Mouse (Mus musculus): ENCODE data around the gene F5.

The F5 gene

GRCm38 (mm10) chr1:164149083-164149482 lies 2.6 kb upstream of the F5 start:
- in situ Hi-C loops (cut with MboI; ENCODE audit: low pct_unique_long_range_greater_than_20kb in 1 of 2, low sequenced_read_pairs in 2 of 2, unreplicated experiment in 1 of 2), result no loop called here

DNA sequence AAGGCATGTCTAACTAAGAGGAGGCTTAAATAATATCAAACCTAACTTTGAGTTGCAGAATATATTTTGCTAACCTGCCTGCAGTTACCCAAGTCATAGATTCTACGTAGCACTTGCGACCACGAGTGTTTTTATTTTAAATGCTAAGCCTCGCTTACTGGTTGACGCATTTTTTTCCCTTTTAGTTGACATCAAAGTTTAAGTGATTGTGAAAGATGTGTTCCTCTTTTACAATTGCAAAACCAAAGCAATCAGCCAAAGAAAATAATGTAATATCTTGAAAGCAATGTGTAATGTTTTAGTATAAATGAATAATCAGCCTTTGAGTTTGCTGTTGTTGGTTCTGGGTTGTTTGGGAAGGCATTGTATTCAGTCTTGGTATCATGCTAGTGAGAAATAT lies 1.2 kb downstream of the F5 start:
- in situ Hi-C loops (cut with MboI; ENCODE audit: low pct_unique_long_range_greater_than_20kb in 1 of 2, low sequenced_read_pairs in 2 of 2, unreplicated experiment in 1 of 2), result no loop called here

DNA sequence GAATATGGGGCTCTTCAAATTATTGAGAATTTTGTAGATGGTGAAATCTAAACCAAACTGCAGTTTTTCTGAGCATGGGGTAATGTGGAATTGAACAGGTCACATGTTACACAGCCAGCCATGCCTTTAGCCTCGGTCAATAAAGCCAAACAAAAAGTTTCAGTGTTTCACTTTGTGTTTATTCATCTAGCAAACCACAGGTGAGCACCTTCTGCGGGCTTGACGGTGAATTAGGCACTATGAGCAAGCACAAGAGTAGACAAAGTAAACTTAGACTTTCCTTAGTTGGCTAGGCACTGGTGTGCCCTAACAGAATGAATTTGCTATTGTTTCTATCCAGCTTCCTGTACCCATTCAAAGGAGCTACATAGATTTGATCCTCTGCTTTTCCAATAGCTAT lies 3.3 kb downstream of the F5 start:
- in situ Hi-C loops (cut with MboI; ENCODE audit: low pct_unique_long_range_greater_than_20kb in 1 of 2, low sequenced_read_pairs in 2 of 2, unreplicated experiment in 1 of 2), result no loop called here

GRCm38 (mm10) chr1:164158571-164158970 lies 6.9 kb downstream of the F5 start:
- in situ Hi-C loops (cut with MboI; ENCODE audit: low pct_unique_long_range_greater_than_20kb in 1 of 2, low sequenced_read_pairs in 2 of 2, unreplicated experiment in 1 of 2), result no loop called here

DNA sequence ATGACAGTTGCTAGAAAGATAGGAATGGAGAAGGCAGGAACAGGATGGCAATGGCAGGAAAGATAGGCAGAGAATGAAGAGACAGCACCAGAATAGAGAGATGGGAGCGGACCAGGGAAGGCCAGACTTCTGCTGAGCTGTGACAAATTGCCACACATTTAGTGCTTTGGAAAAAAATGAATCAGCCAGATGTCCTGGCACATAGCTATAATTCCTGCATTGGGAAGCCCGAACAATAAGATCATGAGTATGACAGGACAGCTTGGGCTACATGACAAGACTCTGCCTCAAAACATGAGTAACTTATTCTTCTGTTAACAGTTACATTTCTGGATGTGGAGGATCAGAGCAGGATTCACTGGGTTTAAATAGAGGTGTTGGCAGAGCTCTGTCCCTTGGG lies 8.1 kb downstream of the F5 start:
- in situ Hi-C loops (cut with MboI; ENCODE audit: low pct_unique_long_range_greater_than_20kb in 1 of 2, low sequenced_read_pairs in 2 of 2, unreplicated experiment in 1 of 2), result no loop called here

DNA sequence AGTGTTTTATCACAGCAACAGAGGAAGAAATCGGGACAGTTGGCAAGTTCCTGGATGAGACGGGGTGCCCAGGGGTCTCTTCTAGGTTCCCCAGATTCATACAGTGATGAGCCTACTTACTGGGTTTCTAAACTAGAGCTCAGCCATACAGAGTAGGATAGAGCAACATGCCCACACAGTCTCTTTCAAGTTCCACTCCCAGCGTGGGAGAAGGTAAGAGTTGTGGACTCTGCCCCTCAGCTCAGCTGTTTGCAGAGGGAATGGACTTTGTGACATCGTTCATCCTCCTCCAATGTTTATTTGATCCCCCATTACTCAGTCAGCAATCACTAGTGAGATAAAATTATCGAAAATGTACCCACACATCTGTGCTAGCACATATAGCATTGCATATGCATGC lies 11.1 kb downstream of the F5 start:
- in situ Hi-C loops (cut with MboI; ENCODE audit: low pct_unique_long_range_greater_than_20kb in 1 of 2, low sequenced_read_pairs in 2 of 2, unreplicated experiment in 1 of 2), result no loop called here

- in situ Hi-C loops (cut with MboI; ENCODE audit: low pct_unique_long_range_greater_than_20kb in 1 of 2, low sequenced_read_pairs in 2 of 2, unreplicated experiment in 1 of 2), result no loop called here
Measured at GRCm38 (mm10) chr1:164168818-164169217, 17.2 kb downstream of the F5 start.

DNA sequence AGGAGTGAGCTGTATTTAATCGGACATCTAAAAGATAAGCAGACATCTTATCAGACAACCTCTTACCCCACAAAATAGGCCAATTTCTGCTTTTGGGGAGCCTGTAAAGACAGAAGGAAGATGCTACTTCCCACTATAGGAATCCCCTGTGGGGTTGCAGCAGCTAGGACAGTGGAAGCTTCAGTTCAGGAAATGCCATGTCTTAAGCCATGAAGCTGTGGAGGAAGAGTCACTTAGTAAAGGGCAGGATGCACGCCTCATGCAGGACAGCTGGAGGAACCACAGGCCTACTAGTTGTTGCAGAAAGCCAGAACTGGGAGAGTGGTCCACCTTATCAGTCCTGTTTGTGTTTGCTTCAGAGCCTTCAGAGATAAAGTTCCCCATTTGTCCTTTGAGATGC lies 18.8 kb downstream of the F5 start:
- in situ Hi-C loops (cut with MboI; ENCODE audit: low pct_unique_long_range_greater_than_20kb in 1 of 2, low sequenced_read_pairs in 2 of 2, unreplicated experiment in 1 of 2), result no loop called here

GRCm38 (mm10) chr1:164173145-164173544 lies 21.5 kb downstream of the F5 start:
- in situ Hi-C loops (cut with MboI; ENCODE audit: low pct_unique_long_range_greater_than_20kb in 1 of 2, low sequenced_read_pairs in 2 of 2, unreplicated experiment in 1 of 2), result no loop called here

DNA sequence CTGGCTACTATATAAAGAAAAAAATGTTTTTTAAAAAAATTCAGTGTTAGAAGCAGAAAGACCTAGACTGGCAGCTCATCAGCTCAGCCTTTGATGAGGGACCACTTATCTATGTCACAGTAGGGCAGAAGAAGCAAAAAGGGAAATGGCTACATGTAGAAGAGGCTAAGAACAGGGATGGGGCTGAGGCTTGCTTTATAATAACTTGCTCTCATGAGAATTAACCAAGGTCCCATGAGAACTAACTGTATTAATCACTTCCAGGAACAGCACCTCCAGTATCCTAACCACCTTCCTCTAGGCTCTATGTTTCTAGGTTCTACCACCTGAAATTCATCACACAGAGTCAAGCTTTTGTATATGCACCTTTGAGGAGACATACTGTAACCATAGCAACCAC lies 25.2 kb downstream of the F5 start:
- in situ Hi-C loops (cut with MboI; ENCODE audit: low pct_unique_long_range_greater_than_20kb in 1 of 2, low sequenced_read_pairs in 2 of 2, unreplicated experiment in 1 of 2), result no loop called here

GRCm38 (mm10) chr1:164178429-164178828 lies 26.8 kb downstream of the F5 start:
- in situ Hi-C loops (cut with MboI; ENCODE audit: low pct_unique_long_range_greater_than_20kb in 1 of 2, low sequenced_read_pairs in 2 of 2, unreplicated experiment in 1 of 2), result no loop called here

DNA sequence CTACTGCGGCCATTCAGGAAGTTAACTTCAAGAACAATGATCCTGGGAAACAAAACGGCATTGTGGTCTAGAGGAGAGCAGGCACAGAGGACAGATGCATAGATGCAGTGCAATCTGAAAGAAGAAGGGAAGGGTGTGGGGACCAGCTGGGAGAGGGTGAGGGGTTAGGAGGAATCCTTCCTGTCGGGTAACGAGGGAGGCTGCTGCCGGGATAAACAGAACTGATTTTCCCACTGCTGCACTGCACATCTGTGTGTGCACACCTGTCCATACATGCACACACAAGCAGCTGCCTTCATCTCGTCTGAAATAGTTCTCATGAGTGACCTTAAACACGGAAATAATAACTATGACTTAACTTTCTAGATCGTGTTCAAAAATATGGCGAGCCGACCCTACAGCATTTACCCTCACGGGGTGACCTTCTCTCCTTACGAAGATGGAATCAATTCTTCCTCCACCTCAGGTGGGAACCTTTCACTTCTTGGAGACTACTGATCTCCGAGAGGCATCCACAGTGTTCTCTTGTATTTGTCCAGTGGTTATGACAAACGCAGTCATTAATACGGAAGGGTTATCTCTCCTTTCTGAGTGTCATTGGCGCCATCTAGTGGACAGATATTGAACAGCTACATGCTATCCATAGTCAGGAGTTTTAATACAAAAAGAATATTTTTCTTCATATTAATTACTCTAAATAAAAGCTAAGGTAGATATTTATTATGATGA lies 32.7 kb downstream of the F5 start:
- in situ Hi-C loops (cut with MboI; ENCODE audit: low pct_unique_long_range_greater_than_20kb in 1 of 2, low sequenced_read_pairs in 2 of 2, unreplicated experiment in 1 of 2), result no loop called here

DNA sequence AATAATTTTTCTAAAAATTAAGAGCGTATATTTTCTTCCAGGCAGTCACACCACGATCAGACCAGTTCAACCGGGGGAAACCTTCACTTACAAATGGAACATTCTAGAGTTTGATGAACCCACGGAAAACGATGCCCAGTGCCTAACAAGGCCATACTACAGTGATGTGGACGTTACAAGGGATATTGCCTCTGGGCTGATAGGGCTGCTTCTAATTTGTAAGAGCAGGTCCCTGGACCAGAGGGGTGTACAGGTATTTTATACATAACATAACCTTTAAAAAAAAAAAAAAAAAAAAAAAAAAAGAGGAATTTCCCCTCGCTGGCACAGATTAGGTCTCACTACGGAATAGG lies 33.2 kb downstream of the F5 start:
- in situ Hi-C loops (cut with MboI; ENCODE audit: low pct_unique_long_range_greater_than_20kb in 1 of 2, low sequenced_read_pairs in 2 of 2, unreplicated experiment in 1 of 2), result no loop called here

GRCm38 (mm10) chr1:164185316-164185715 lies 33.7 kb downstream of the F5 start:
- in situ Hi-C loops (cut with MboI; ENCODE audit: low pct_unique_long_range_greater_than_20kb in 1 of 2, low sequenced_read_pairs in 2 of 2, unreplicated experiment in 1 of 2), result no loop called here

GRCm38 (mm10) chr1:164187002-164187560 lies 35.4 kb downstream of the F5 start:
- in situ Hi-C loops (cut with MboI; ENCODE audit: low pct_unique_long_range_greater_than_20kb in 1 of 2, low sequenced_read_pairs in 2 of 2, unreplicated experiment in 1 of 2), result no loop called here

GRCm38 (mm10) chr1:164199551-164199950 lies 47.9 kb downstream of the F5 start:
- in situ Hi-C loops (cut with MboI; ENCODE audit: low pct_unique_long_range_greater_than_20kb in 1 of 2, low sequenced_read_pairs in 2 of 2, unreplicated experiment in 1 of 2), result no loop called here

GRCm38 (mm10) chr1:164208437-164208836 lies 56.8 kb downstream of the F5 start:
- in situ Hi-C loops (cut with MboI; ENCODE audit: low pct_unique_long_range_greater_than_20kb in 1 of 2, low sequenced_read_pairs in 2 of 2, unreplicated experiment in 1 of 2), result no loop called here

- in situ Hi-C loops (cut with MboI; ENCODE audit: low pct_unique_long_range_greater_than_20kb in 1 of 2, low sequenced_read_pairs in 2 of 2, unreplicated experiment in 1 of 2), result no loop called here
Measured at GRCm38 (mm10) chr1:164210899-164211298, 59.3 kb downstream of the F5 start.

DNA sequence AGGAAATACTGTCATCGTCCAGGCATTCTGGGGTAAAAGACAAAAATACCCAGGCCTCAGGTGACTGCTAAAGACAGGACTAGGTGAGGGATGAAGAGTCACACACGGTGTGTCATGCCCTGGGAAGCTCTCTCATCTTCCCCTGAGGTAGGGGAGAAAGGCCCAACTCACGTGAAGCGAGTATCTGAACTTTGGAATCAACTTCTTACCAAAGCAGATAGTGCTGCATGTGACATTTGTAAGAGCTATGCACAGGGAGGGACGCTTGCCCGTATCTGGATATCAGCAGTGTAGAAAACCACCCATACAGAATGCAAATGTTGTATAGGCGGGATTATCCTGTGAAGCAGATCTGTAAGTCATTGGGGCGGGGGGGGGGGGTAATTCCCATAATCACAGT lies 61.0 kb downstream of the F5 start:
- in situ Hi-C loops (cut with MboI; ENCODE audit: low pct_unique_long_range_greater_than_20kb in 1 of 2, low sequenced_read_pairs in 2 of 2, unreplicated experiment in 1 of 2), result no loop called here

DNA sequence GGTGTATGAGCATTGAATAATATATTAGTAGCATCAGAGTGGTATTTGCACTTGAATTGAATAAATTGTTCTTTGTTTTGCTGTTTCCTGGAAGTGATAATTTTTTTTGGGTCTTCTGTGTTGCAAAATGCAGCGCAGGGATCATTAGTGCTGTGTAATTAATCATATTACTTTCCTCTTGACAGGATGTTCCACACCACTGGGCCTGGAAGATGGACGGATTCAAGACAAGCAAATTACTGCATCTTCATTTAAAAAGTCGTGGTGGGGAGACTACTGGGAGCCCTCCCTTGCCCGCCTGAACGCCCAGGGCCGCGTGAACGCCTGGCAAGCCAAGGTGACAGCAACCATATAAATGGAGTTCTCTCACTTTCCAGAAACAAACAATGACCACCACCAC lies 62.6 kb downstream of the F5 start:
- in situ Hi-C loops (cut with MboI; ENCODE audit: low pct_unique_long_range_greater_than_20kb in 1 of 2, low sequenced_read_pairs in 2 of 2, unreplicated experiment in 1 of 2), result no loop called here

- in situ Hi-C loops (cut with MboI; ENCODE audit: low pct_unique_long_range_greater_than_20kb in 1 of 2, low sequenced_read_pairs in 2 of 2, unreplicated experiment in 1 of 2), result no loop called here
Measured at GRCm38 (mm10) chr1:164215097-164215496, 63.5 kb downstream of the F5 start.

Measured in mouse embryonic stem cell (cell line).